Mouse (Mus musculus) intestine, postnatal 0 days (tissue): ENCODE data around the gene Zfp277. TPM values are rescaled to one million over a fixed set of nuclear protein-coding genes. Genes with fewer than 3 reads are reported as not detected.

ENCODE experiments used
- ATAC-seq: fragments of 200-750 bp; cut with Nextera tagmentation; 2 replicates; pipeline ENCODE4 v1.8.0; 2017; ENCODE audit warnings: mild to moderate bottlenecking, moderate TSS enrichment, moderate library complexity
- H3K27ac ChIP-seq: fragments of 300-500 bp; sonication (generic); 2 replicates; pipeline ENCODE4 v1.5.1; 2014; ENCODE audit warnings: mild to moderate bottlenecking, low read depth, low read length, moderate library complexity
- H3K27me3 ChIP-seq: fragments of 300-500 bp; sonication (generic); replicated peaks from 2 replicates; pipeline ENCODE4 v1.6.1; 2014; ENCODE audit warnings: low read length, mixed read lengths; ENCODE audit not compliant: control insufficient read depth, insufficient read depth
- H3K36me3 ChIP-seq: fragments of 300-500 bp; sonication (generic); 2 replicates; pipeline ENCODE4 v1.6.1; 2014; ENCODE audit warnings: mild to moderate bottlenecking, moderate library complexity; ENCODE audit not compliant: control insufficient read depth, insufficient read depth
- H3K4me1 ChIP-seq: fragments of 300-500 bp; sonication (generic); replicated peaks from 2 replicates; pipeline ENCODE4 v1.6.1; 2014; ENCODE audit warnings: antibody characterized with exemption, low read length, mixed read lengths; ENCODE audit not compliant: control insufficient read depth, insufficient read depth
- H3K4me2 ChIP-seq: fragments of 300-500 bp; sonication (generic); replicated peaks from 2 replicates; pipeline ENCODE4 v1.6.1; 2014; ENCODE audit warnings: low read depth, mild to moderate bottlenecking, moderate library complexity
- H3K4me3 ChIP-seq: fragments of 300-500 bp; sonication (generic); 2 replicates; pipeline ENCODE4 v1.5.1; 2014; ENCODE audit warnings: low read depth, low read length
- H3K9ac ChIP-seq: fragments of 300-500 bp; sonication (generic); 2 replicates; pipeline ENCODE4 v1.6.1; 2014; ENCODE audit warnings: mild to moderate bottlenecking, low read depth, low read length
- H3K9me3 ChIP-seq: fragments of 300-500 bp; sonication (generic); 2 replicates; pipeline ENCODE4 v1.6.1; 2016; ENCODE audit warnings: mixed run types; ENCODE audit not compliant: control insufficient read depth
- CTCF ChIP-seq: sonication (generic); IDR thresholded peaks from 2 replicates; pipeline ENCODE4 v1.5.1; 2016; ENCODE audit warnings: low read depth, mild to moderate bottlenecking, control low read depth, antibody characterized with exemption, moderate library complexity
- WGBS: fragments of 180-500 bp; shearing (Covaris S2); extraction: QIAGEN DNeasy Blood & Tissue Kit; methylation state at CpG from one replicate; pipeline ENCODE4 v1.1.7; 2014; 5-methylcytosine and 5-hydroxymethylcytosine counted together
- polyA plus RNA-seq: library from polyadenylated mRNA; unstranded; fragments of >200 nt; fragmentation: Nextera tagmentation; extraction: Ambion mirVana; gene quantifications from 2 replicates; pipeline ENCODE4 v1.2.1, GENCODE M21; 2015

Gene Zfp277
- polyA plus RNA-seq, 1 experiment from 2014 or later: 19.9 TPM

DNA sequence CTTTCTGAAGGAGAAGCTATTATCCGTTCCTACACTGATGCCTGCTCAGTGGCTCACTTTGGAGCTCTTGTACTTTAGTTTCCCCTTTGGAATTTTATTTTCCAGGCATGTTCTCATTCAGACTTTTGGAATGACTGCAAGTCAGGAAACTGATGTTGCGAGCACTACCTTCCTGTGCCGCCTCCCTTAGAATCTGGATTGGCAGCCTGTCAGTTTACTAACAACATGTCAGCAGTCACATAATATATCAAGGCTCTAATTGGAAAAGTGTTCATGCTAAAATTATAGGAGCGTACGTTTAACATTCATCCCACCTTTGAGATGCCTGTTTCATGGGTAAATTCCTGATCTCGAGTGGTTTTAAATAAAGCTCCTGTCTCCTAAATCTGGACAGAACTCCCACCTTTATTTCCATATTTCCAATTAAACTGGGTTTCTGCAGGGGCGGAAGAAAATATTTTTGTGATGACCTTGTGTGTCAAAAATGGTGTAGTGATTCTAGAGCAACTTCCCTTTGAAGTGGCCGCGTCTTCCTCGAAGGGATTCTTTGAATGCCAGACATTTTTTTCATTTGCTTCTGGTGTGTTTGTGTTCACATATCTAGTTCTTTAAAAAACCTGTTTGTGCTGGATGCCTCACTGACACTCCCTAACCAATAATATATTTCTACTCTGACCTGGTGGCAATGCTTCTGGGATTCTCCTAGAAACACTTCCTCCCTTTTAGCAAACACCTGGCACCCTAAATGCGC, 26.1 kb upstream of the Zfp277 start:
- Histone ChIP-seq H3K4me1 (no peaks in the 10 kb centered on the region), H3K9ac (no peak overlapping the region), H3K9me3 (no peaks in the 10 kb centered on the region), H3K4me2 (peak overlapping the region; percentile 54), H3K4me3 (0 out of 2 replicates have a peak overlapping the region, but pooled peaks have one; percentile 4), H3K27ac (no peak overlapping the region), H3K27me3 (no peaks in the 10 kb centered on the region), H3K36me3 (no peaks in the 10 kb centered on the region)
- TF ChIP-seq CTCF: no peak
- ATAC-seq: no peak
- 45% methylated on average over 11 of the region's 11 CpGs for WGBS

- Histone ChIP-seq H3K27me3 (no peaks in the 10 kb centered on the region), H3K4me2 (no peak overlapping the region), H3K4me3 (no peak overlapping the region), H3K36me3 (no peaks in the 10 kb centered on the region), H3K4me1 (no peaks in the 10 kb centered on the region), H3K9ac (no peak overlapping the region), H3K9me3 (no peaks in the 10 kb centered on the region), H3K27ac (no peak overlapping the region)
- no peak for ATAC-seq
- TF ChIP-seq CTCF: no peak
- WGBS: 79% methylated on average over 5 of the region's 5 CpGs
These were observed 23.3 kb upstream of the Zfp277 start for GRCm38 (mm10) chr12:40469009-40469408.

GRCm38 (mm10) chr12:40468235-40468634, 22.5 kb upstream of the Zfp277 start:
- H3K4me3 ChIP-seq: no peak overlapping the region
- TF ChIP-seq CTCF: no peak
- no peaks in the 10 kb centered on the region for H3K36me3 ChIP-seq
- no peak overlapping the region for H3K27ac ChIP-seq
- no peaks in the 10 kb centered on the region for H3K27me3 ChIP-seq
- H3K4me2 ChIP-seq: no peak overlapping the region
- no peaks in the 10 kb centered on the region for H3K4me1 ChIP-seq
- H3K9ac ChIP-seq: no peak overlapping the region
- 85% methylated on average over 4 of the region's 4 CpGs for WGBS
- no peak for ATAC-seq
- no peaks in the 10 kb centered on the region for H3K9me3 ChIP-seq

DNA sequence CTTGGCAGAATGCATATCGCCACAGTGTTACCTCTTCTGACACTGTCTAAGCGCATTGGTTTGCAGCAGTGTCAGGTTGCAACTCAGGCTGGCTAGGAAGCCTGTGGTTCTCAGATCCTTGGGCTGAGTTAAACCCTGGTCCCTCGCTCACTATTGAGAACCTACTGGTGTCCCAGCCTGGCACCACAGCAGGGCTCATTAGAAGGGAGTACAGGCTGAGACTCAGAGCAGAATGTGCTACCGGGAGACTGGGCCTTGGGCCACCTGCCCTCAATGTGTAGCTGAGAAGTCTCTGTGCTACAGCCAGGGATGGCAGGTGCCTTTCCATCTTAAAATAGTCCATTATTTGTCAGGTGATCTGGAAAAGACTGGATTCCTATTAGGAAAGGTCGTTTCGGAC, 18.6 kb upstream of the Zfp277 start:
- 81% methylated on average over 6 of the region's 6 CpGs for WGBS
- Histone ChIP-seq H3K4me1 (no peaks in the 10 kb centered on the region), H3K9me3 (no peaks in the 10 kb centered on the region), H3K9ac (no peak overlapping the region), H3K36me3 (no peaks in the 10 kb centered on the region), H3K27ac (no peak overlapping the region), H3K4me3 (no peak overlapping the region), H3K4me2 (no peak overlapping the region), H3K27me3 (no peaks in the 10 kb centered on the region)
- no peak for ATAC-seq
- TF ChIP-seq CTCF: no peak

DNA sequence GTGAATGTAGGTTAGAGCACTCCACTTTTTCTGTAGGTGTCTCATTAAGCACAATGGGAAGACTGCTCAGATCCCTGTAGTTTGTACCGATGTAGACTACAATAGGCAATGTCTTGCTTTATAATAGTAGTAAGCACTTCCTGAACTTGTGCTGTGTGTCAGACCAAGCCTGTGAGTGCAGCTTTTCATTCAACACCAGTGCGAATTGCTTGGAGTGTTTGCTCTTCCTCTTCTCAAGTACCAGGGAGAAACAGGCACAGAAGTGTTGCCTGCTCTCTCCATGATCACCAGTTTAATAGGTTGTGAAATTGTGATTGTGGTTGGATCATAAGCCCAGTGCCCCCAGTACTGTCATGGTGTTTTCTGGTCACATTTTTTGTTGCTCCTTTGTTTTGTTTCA, 18.1 kb upstream of the Zfp277 start:
- Histone ChIP-seq H3K27ac (no peak overlapping the region), H3K4me3 (no peak overlapping the region), H3K4me2 (no peak overlapping the region), H3K36me3 (no peaks in the 10 kb centered on the region), H3K27me3 (no peaks in the 10 kb centered on the region), H3K9ac (no peak overlapping the region), H3K4me1 (no peaks in the 10 kb centered on the region), H3K9me3 (no peaks in the 10 kb centered on the region)
- no peak for TF ChIP-seq CTCF
- no peak for ATAC-seq
- 64% methylated on average over 2 of the region's 2 CpGs for WGBS

- WGBS: 66% methylated on average over 7 of the region's 7 CpGs
These were observed 17.1 kb upstream of the Zfp277 start for GRCm38 (mm10) chr12:40462693-40463235.

More at GRCm38 (mm10) chr12:40462693-40463235, 17.1 kb upstream of the Zfp277 start:
- Histone ChIP-seq H3K4me2 (no peak overlapping the region), H3K4me3 (no peak overlapping the region), H3K27ac (no peak overlapping the region), H3K9ac (no peak overlapping the region), H3K36me3 (no peaks in the 10 kb centered on the region), H3K9me3 (no peaks in the 10 kb centered on the region), H3K27me3 (no peaks in the 10 kb centered on the region), H3K4me1 (no peaks in the 10 kb centered on the region)
- TF ChIP-seq CTCF: no peak
- no peak for ATAC-seq
